Mouse (Mus musculus) right cerebral cortex, postnatal 10 days (tissue): ENCODE results near the gene Itgb7.

Experiments used
- DNase-seq, 2 experiments: peaks; one replicate each; pipeline ENCODE4 v3.0.0; 2021; ENCODE audit warnings: low spot score in 2 of 2

Itgb7 gene

GRCm38 (mm10) chr15:102248812-102249191 lies 17.1 kb upstream of the Itgb7 start:
- DNase-seq, result no peak

- DNase-seq, result no peak
These were observed 16.5 kb upstream of the Itgb7 start for GRCm38 (mm10) chr15:102248131-102248811.

GRCm38 (mm10) chr15:102247252-102248130 lies 15.7 kb upstream of the Itgb7 start:
- DNase-seq, result peak; percentile 71 to 74

GRCm38 (mm10) chr15:102246866-102247251 lies 15.1 kb upstream of the Itgb7 start:
- DNase-seq, result peak; percentile 94 to 95

GRCm38 (mm10) chr15:102245891-102246741 lies 14.4 kb upstream of the Itgb7 start:
- peak; percentile 88 to 90 for DNase-seq

GRCm38 (mm10) chr15:102245461-102245881 lies 13.7 kb upstream of the Itgb7 start:
- no peak for DNase-seq

GRCm38 (mm10) chr15:102244306-102245191 lies 12.8 kb upstream of the Itgb7 start:
- no peak for DNase-seq

GRCm38 (mm10) chr15:102243229-102244190 lies 11.8 kb upstream of the Itgb7 start:
- no peak for DNase-seq

- DNase-seq, result no peak
These were observed 10.9 kb upstream of the Itgb7 start for GRCm38 (mm10) chr15:102242404-102243228.

GRCm38 (mm10) chr15:102240607-102241006 lies 8.9 kb upstream of the Itgb7 start:
- DNase-seq, result no peak

- no peak for DNase-seq
These were observed 8.1 kb upstream of the Itgb7 start for GRCm38 (mm10) chr15:102239851-102240250.

GRCm38 (mm10) chr15:102239260-102239590 lies 7.5 kb upstream of the Itgb7 start:
- DNase-seq, result peak; percentile 78 to 84

- DNase-seq, result no peak
These were observed 7.0 kb upstream of the Itgb7 start for GRCm38 (mm10) chr15:102238543-102239259.

- no peak for DNase-seq
These were observed 3.8 kb upstream of the Itgb7 start for GRCm38 (mm10) chr15:102235371-102236027.

- no peak for DNase-seq
These were observed 2.2 kb upstream of the Itgb7 start for GRCm38 (mm10) chr15:102233896-102234295.

- DNase-seq, result no peak
These were observed 1.0 kb upstream of the Itgb7 start for GRCm38 (mm10) chr15:102232764-102233163.

- DNase-seq, result no peak
These were observed 1.1 kb downstream of the Itgb7 start for GRCm38 (mm10) chr15:102230408-102231321.
